Mouse (Mus musculus): ENCODE measurements around the gene Pef1.

GRCm38 (mm10) chr4:130087293-130087692 is 15.1 kb upstream of the Pef1 start:
- TF ChIP-seq CTCF (IDR thresholded peaks at IDR 0.05), result no peak; the same call in 1 of the 2 replicates
- TF ChIP-seq POLR2A (IDR thresholded peaks at IDR 0.05; ENCODE audit: insufficient read depth, low read depth, low read length), result no peak
